Mouse (Mus musculus) heart, postnatal 4 days (tissue): Measurements from ENCODE around the gene Gm10964. TPM values are rescaled to one million over a fixed set of nuclear protein-coding genes. Genes with fewer than 3 reads are reported as not detected.
"Not testable (repeated sequence)": the region's sequence is repeated elsewhere in the genome, so short reads cannot be mapped to it uniquely, and the experiment has no call there.

ENCODE experiments used
- DNase-seq: peaks from one replicate; pipeline ENCODE4 v3.0.0; 2021
- total RNA-seq, 2 experiments: library from RNA; stranded (reverse); gene quantifications; 2 replicates each; pipeline ENCODE4 v1.2.3; 2021

The Gm10964 gene
- total RNA-seq, 2 experiments from 2014 or later, result not detected

DNA sequence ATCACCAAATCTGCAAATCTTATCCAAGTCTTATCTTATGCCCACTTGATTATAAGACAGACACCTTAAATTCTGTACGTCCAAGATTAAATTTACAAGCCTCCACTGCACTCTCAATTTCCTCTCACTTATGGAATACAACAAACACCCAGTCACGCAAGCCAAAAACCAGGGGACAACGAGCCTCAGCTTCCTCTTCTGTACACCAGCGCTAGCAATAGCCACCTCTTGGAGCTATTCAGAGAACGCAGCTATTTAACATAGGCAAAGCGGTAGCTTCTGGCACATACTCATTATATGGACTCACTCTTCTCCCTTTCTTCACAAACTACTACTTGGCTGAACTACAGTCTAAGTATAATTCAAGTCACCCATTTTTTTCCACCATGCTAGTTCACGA, 40.0 kb downstream of the Gm10964 start:
- DNase-seq, result no peak

DNA sequence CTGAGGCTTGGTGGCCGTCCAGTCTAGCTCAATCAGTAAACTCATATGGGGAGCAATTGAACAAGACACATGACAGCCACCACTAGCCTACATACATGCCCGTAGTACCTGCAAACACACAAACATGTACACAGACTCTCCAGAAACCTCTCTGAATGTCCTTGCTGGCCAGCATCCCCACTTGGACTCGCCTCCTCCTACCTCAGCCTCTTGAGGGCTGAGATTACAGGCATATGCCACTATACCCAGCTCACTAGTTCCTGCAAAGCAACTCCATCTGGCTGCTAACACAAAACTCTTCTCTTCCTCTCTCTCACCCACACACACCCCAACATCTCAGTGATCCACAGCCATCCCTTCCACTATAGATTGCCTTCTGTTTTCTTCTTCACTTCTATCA, 41.1 kb downstream of the Gm10964 start:
- DNase-seq, result no peak

DNA sequence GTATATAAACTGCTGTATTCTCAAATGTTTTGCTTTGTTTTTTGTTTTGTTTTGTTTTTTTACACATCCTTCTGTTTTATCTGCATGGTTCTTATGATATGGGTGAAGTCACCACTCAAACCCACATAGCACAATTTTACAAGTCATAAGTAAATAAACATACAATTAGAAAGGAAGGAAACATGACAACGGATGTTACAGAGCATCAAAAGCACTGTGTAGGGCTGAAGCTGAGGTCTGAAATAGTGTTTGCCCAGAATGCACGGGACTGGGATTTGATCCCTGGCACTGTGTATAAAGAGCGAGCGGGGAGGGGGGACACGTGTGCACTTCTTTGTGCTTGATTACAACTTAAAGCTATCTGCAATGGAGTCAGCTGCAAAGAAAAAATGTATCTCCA, 41.6 kb downstream of the Gm10964 start:
- no peak for DNase-seq

DNA sequence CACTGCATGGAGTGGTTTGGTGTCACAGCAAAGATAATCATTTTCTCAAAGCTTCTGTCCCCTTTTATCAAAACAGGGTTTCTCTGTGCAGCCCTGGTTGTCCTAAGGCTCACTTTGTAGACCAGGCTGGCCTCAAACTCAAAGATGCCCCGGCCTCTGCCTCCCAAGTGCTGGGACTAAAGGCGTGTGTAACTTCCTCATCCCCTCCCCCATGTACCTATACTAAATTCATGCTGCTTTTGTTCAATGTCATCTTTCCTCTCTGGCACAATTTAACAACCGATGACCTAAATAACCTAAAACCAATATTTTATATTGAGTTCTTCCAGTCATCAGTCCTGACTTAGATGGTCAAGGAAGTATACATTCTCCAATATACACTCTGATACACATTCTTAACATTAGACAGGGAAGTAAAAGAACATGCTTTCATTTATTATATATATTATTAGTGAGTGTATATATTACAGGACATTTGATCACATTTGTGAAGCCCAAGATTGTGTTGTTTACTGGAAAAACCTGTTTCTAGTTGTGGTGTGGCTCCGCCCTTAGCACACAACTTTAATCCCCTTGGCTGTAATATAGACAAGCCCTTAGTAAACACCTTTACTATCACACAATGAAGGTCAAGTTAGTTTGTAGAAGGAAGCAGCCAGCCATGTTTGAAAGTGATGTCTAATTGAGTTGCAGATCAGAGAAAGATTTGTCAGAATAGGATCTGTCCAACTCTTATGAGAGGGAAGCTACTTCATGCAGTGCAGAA, 43.9 kb downstream of the Gm10964 start:
- DNase-seq, result no peak

DNA sequence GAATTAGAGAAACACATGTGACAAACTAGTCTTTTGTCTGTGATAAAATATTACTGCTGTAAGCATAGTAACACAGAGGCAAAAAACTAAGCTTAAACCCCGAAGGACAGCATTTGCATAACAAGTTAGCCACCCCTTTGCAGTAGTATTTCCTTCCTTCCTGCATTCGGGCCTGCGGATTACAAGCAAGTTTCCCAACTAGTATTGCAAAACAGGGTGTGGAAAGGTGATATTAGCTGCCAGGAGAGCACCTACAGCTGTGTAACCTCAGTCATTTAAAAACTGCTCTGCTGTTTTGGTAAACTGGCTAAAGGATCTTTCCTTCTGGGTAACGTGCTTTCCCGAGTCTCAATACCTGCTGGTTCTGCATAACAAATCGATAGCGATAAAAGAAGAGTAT, 48.1 kb downstream of the Gm10964 start:
- DNase-seq, result no peak

DNA sequence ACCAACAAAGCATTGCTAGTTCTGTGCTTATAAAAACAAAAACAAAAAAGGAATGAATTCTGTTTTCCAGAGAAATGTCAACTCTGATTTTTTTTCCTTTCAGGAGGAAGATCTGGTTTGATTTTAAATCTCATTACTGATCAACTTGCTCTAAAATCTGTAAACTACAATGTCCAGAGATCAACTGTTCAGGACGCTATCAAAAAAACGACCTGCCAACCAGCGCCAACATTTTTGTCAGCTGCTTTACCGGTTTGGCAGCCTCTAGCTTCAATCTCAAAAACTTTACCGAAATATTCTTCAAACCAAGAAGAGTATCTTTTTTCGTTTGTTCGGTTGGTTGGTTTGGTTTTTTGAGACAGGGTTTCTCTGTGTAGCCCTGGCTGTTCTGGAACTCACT, 49.9 kb downstream of the Gm10964 start:
- DNase-seq, result no peak

DNA sequence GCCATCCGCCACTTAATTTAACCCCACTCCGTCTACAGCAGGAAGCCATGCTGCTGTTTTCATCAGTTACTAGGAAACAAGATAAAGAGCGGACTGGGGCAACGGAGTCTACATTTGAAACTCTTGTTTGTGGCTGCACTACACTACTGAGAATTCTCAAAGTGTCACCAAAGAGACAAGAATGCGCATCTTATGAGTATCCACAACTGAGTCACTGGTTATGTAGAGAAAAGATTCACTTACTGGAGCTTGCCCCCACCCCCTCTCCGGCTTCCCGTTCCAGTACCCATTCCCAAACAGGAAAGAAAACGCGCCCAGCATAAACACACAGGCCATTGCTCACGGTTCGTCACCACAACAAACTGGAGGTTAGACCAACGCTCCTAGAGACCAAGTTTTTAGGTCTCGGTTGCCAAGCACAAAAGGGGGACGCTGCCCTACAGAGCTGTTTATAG, 50.8 kb downstream of the Gm10964 start:
- peak; percentile 42 for DNase-seq

DNA sequence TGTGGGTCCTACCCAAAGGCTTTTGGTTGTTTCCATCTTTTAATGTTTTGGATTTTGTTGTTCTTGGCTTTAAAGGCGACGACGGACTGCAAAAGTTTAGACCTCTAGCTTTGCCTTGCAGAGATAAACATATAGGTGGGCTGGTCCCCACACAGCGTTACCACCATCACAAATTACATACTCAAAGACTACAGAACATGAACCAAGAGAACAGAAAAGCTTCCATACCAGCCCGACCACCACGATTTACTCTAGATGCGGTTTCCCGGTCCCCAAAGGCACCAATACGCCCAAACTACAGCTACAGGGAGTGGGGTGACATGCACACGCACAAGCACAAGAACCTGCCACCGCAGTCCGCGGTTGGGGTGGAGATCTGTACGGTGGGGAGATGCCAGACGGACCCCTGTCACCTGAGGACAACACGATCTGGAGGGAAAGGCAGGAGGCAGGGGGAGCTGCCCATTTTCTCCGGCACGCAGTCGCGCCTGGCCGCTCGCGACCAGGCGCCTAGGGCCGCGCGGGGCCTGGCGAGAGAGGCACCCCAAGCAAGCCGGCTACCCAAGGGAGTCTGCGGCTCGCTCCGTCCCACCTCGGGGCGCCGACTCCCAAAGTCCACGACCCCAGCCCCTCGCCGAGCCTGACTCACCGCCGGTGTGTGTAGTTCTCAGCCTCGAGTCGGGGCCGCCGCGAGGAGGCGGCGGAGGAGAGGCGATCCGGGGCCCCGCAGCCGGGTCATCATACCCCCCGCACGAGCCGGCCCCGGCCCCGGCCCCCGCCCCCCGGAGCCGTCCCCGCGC, 51.4 kb downstream of the Gm10964 start:
- DNase-seq, result peak; percentile 55

DNA sequence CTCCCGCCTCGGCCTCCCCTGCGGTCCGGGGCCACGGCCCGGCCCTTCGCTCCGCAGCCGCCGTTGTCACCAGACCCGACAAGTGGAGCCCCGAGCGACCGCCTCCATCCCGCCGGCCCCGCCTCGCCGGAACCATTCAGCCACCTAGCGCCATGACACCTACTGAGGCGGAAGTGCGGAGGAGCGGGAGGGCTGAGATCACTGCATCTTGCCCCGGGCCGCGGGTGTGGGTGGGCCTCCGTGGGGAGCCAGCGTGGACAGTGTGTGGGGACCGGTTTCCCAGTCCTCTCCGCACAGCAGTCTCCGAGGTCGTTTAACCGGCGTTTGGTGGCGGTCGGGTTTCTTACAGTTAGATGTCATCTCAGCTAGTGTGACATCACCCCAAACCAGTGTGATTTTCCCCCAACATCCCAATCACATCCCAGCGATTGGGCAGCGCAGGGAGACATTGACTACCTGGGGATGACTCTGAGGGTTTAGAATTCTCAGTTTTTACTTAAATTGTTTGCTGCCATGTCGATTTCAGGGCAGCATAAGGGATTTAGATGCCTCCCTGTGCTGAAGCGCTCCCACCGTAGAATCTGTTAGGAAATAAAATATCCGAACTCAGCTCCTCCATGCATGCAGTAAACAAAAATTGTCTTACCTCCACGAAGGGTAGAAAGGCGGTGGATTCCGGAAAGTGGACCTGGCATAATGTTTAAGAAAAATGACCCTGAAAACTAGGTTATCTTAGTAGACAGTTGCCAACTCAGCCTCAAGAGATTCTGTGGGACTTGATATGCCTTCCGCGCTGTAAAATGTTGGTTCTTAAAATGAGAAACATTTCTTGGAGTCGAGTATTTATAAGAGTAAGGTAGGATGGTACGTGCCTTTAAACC, 52.3 kb downstream of the Gm10964 start, which contains the start of gene Hipk1:
Gene Hipk1 (minus strand): TSS at position 334 of the 881 bp plus-strand sequence.
- peak; percentile 95 for DNase-seq

DNA sequence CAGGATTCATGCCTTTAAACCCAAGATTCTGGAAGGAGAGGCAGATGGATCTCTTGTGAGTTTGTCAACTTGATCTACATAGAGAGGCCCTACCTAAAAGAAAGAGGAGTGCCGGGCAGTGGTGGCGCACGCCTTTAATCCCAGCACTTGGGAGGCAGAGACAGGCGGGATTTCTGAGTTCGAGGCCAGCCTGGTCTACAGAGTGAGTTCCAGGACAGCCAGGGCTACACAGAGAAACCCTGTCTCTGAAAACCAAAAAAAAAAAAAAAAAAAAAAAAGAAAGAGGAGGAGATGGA, 52.9 kb downstream of the Gm10964 start:
- DNase-seq, result not testable (repeated sequence)

DNA sequence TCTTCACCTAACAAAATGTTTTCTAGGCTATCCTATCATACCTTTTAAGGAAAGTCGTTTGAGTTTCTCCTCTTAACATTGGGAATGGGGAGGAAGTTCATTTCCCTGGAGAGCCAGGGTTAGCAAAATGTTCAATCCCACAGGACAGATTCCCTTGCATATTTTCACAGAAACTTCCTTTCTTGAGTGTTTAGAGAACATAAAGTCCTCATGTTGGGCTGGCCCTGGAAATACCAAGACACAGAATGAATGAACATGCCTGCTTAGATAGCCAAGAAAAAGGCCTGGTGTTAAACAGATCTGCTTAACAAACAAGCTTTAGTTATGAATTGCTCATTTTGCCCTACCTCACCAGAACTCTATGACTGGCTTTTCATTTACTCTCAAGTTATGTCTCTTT, 53.4 kb downstream of the Gm10964 start:
- no peak for DNase-seq

Other genes starting within 250 kb of the Gm10964 start
- gene Syt6, start 164.1 kb upstream of the Gm10964 start, total RNA-seq, result not detected
- gene Atg4a-ps, start 93.3 kb upstream of the Gm10964 start, total RNA-seq, result 1 to 10 TPM in 1 of 2 experiments, not detected in 1; 2.1 TPM
- 10 to 100 TPM; 11.8 to 13.0 TPM for gene Olfml3, start 1.4 kb upstream of the Gm10964 start, total RNA-seq
- 10 to 100 TPM; 96.7 to 98.2 TPM for gene Hipk1, start 52.2 kb downstream of the Gm10964 start, total RNA-seq
- gene Dclre1b, start 70.1 kb downstream of the Gm10964 start, total RNA-seq, result 10 to 100 TPM; 13.6 to 14.2 TPM
- gene Ap4b1, start 70.2 kb downstream of the Gm10964 start, total RNA-seq, result 1 to 10 TPM; 8.6 to 9.1 TPM
- under 1 TPM in 1 of 2 experiments, not detected in 1; 0.27 TPM for gene Gm43064, start 70.2 kb downstream of the Gm10964 start, total RNA-seq
- gene Bcl2l15, start 93.2 kb downstream of the Gm10964 start, total RNA-seq, result not detected
- gene Ptpn22, start 120.4 kb downstream of the Gm10964 start, total RNA-seq, result under 1 TPM; 0.57 to 0.72 TPM
- gene Rsbn1, start 174.8 kb downstream of the Gm10964 start, total RNA-seq, result 1 to 10 TPM; 9.1 to 9.8 TPM
- gene Phtf1, start 228.7 kb downstream of the Gm10964 start, total RNA-seq, result 10 to 100 TPM; 12.7 to 16.6 TPM